Mouse (Mus musculus) yolk sac, embryonic 10.5 days (tissue): ENCODE data around the gene Ifng.

ENCODE experiments used
- DNase-seq: peaks from one replicate; pipeline ENCODE4 v3.0.0-alpha.2; 2017; ENCODE audit warnings: low spot score

The Ifng gene

DNA sequence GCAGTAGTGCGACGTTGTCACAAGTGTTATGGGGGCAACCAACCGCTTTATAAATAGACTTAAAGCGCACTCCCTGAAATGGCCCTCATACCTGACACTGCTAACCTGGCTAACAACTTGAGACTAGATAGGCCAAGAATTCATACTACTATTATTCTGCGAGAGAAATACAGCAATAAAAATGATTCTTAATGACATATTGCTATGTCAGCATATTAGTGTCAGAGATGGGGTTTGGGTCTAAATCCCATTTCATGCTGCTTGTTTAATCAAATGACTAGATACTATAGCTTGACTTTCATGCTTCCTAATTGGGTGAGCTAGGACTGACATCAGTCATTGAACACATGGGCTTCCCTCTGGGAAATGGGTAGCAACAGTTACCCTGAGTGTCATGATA, 39.3 kb downstream of the Ifng start:
- DNase-seq: no peak

- DNase-seq: no peak
These were observed 39.9 kb downstream of the Ifng start for GRCm38 (mm10) chr10:118480793-118481192.

- no peak for DNase-seq
These were observed 53.3 kb downstream of the Ifng start for GRCm38 (mm10) chr10:118494109-118494508.

DNA sequence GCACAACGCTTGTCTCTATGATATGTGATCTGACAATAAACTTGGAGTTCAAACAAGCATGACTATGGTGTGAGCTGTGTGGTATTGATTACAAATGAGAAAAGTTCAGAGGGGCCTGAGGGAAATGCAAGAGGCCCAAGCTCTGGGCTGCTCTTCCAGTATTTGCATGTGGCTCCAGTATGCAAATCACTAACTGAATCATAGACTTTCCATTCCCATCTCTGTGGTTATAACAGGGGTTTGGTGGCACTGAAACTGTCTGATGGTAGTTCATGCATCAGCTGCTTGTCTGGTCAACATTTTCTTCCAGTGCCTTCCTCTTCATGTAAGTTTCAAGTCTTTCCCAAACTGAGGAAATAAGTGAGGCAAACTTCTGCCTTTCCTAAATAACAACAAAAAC, 54.5 kb downstream of the Ifng start:
- DNase-seq: no peak
